ENCODE assay signal across 8 mouse cellular contexts in genomic region chrX:137038000-137038483, GRCm38 (mm10). TPM values are rescaled to one million over a fixed set of nuclear protein-coding genes. Genes with fewer than 3 reads are reported as not detected.
DNase-seq lines count a peak whose midpoint lies in the region; ATAC-seq lines count a peak whose summit lies in the region.

Slc25a53 (minus strand) TSS chrX:137038302.

- DNase-seq in WW6 (ENCODE audit: low read depth, low spot score) = peak; percentile 67
- DNase-seq in cerebellum, postnatal 36 days = peak; percentile 81
- DNase-seq in frontal cortex, postnatal 36 days (ENCODE audit: low spot score in 2 of 2) = peak; percentile 83 to 89
- peak; percentile 82 for DNase-seq in left cerebral cortex, adult 11 months (ENCODE audit: low spot score)
- DNase-seq in lung, postnatal 36 days = peak; percentile 88
- peak; percentile 86 for DNase-seq in retina, embryonic 14.5 days (ENCODE audit: low spot score)
- DNase-seq in thymus, postnatal 36 days = peak; percentile 80 to 83

- H3K36me3 ChIP-seq in hindbrain, embryonic 15.5 days = no peaks in the 10 kb centered on the region

- peak; percentile 96 for ATAC-seq in hindbrain, embryonic 15.5 days (ENCODE audit: low FRiP score, low read depth)

- H3K9ac ChIP-seq in hindbrain, embryonic 15.5 days = peak within 1 kb of the TSS; percentile 58

- peaks cover 8% of the 10 kb centered on the region for H3K4me1 ChIP-seq in hindbrain, embryonic 15.5 days (replicated peaks)

- H3K4me3 ChIP-seq in hindbrain, embryonic 15.5 days = peak within 1 kb of the TSS; percentile 60

- H3K27me3 ChIP-seq in hindbrain, embryonic 15.5 days = no peaks in the 10 kb centered on the region

- peak within 1 kb of the TSS; percentile 95 for H3K27ac ChIP-seq in hindbrain, embryonic 15.5 days (replicated peaks)

- WGBS in hindbrain, embryonic 15.5 days = 34% methylated on average over 31 of the region's 31 CpGs

- no peaks in the 10 kb centered on the region for H3K9me3 ChIP-seq in hindbrain, embryonic 15.5 days

- peak within 1 kb of the TSS; percentile 64 for H3K4me2 ChIP-seq in hindbrain, embryonic 15.5 days

RNA-seq across cellular contexts. Expression of gene Slc25a53, which starts in this region (rescaled TPM):
- 12.1 and 14.6 TPM in 2 replicates for polyA plus RNA-seq in hindbrain, embryonic 15.5 days (2015; fragmentation: Nextera tagmentation; extraction: Ambion mirVana)

Comparison
In these comparisons a context has a peak if more than half of its experiments do, and no peak if none do; other contexts are left out.
1. Peak in every context shown above with its lines: DNase-seq, ATAC-seq, H3K4me3 ChIP-seq and H3K27ac ChIP-seq.